Mouse (Mus musculus) naive thymus-derived CD4-positive, alpha-beta T cell, adult 2 months (primary cell): ENCODE data around the gene Tmem167.

ENCODE experiments used
- DNase-seq: peaks from one replicate; pipeline ENCODE4 v3.0.0-alpha.2; 2011; ENCODE audit warnings: low read depth

The Tmem167 gene

GRCm38 (mm10) chr13:90183536-90183935, 94.6 kb downstream of the Tmem167 start:
- no peak for DNase-seq

- DNase-seq, result no peak
Measured at GRCm38 (mm10) chr13:90186694-90187093, 97.8 kb downstream of the Tmem167 start.

GRCm38 (mm10) chr13:90188021-90188420, 99.1 kb downstream of the Tmem167 start:
- DNase-seq, result no peak

- no peak for DNase-seq
Measured at GRCm38 (mm10) chr13:90191794-90192193, 102.9 kb downstream of the Tmem167 start.
